Mouse (Mus musculus) ES-E14 (cell line): ENCODE results near the gene Evi2. TPM values are rescaled to one million over a fixed set of nuclear protein-coding genes. Genes with fewer than 3 reads are reported as not detected.

Experiments
- DNase-seq: peaks from one replicate; pipeline ENCODE4 v3.0.0-alpha.2; 2013; ENCODE audit warnings: low read depth, low spot score
- H3K27ac ChIP-seq: 2 replicates; pipeline ENCODE4 v1.5.1; 2012; ENCODE audit warnings: low read depth, mild to moderate bottlenecking, low read length, moderate library complexity, mixed read lengths; ENCODE audit not compliant: poor library complexity, insufficient read depth, severe bottlenecking
- H3K36me3 ChIP-seq: 2 replicates; pipeline ENCODE4 v1.6.1; 2012; ENCODE audit warnings: mild to moderate bottlenecking, low read length, moderate library complexity, mixed read lengths; ENCODE audit not compliant: control insufficient read depth, poor library complexity, insufficient read depth, severe bottlenecking
- H3K4me1 ChIP-seq, 2 experiments: fragments of 150-350 bp in 1 of 2; sonication (generic) in 1 of 2; 2 replicates each; pipeline ENCODE4 v1.6.1; 2012; ENCODE audit warnings: low read length in 2 of 2, mild to moderate bottlenecking in 1 of 2, mixed read lengths in 1 of 2; ENCODE audit not compliant: control insufficient read depth in 2 of 2, insufficient read depth in 2 of 2, poor library complexity in 1 of 2
- H3K4me3 ChIP-seq, 2 experiments: fragments of 150-350 bp in 1 of 2; sonication (generic) in 1 of 2; 2 replicates each; pipeline ENCODE4 v1.5.1; 2012; ENCODE audit warnings: low read length in 2 of 2, low read depth in 1 of 2, mild to moderate bottlenecking in 1 of 2, mixed read lengths in 1 of 2; ENCODE audit not compliant: insufficient read depth in 1 of 2, poor library complexity in 1 of 2, severe bottlenecking in 1 of 2
- H3K9ac ChIP-seq: 2 replicates; pipeline ENCODE4 v1.6.1; 2012; ENCODE audit warnings: low read depth, mild to moderate bottlenecking, low read length, mixed read lengths; ENCODE audit not compliant: poor library complexity, insufficient read depth, severe bottlenecking
- H3K9me3 ChIP-seq: fragments of 150-350 bp; sonication (generic); 2 replicates; pipeline ENCODE4 v1.6.1; 2012; ENCODE audit warnings: low read depth, mild to moderate bottlenecking, low read length; ENCODE audit not compliant: control insufficient read depth, insufficient read depth
- CHD2 ChIP-seq: IDR thresholded peaks from 2 replicates; pipeline ENCODE4 v1.6.1; 2014; ENCODE audit warnings: mild to moderate bottlenecking, low read depth, low read length, inconsistent platforms
- HCFC1 ChIP-seq: IDR thresholded peaks from 2 replicates; pipeline ENCODE4 v1.6.1; 2012; ENCODE audit warnings: low read length, inconsistent platforms, borderline replicate concordance; ENCODE audit not compliant: insufficient read depth
- MAFK ChIP-seq: IDR thresholded peaks from 2 replicates; pipeline ENCODE4 v1.6.1; 2014; ENCODE audit warnings: mild to moderate bottlenecking, low read depth, low read length, inconsistent platforms; ENCODE audit not compliant: insufficient read depth
- ZC3H11A ChIP-seq: IDR thresholded peaks from 2 replicates; pipeline ENCODE4 v1.6.1; 2012; ENCODE audit warnings: low read depth, mild to moderate bottlenecking, inconsistent platforms, low read length, borderline replicate concordance
- ZNF384 ChIP-seq: IDR thresholded peaks from 2 replicates; pipeline ENCODE4 v1.6.1; 2012; ENCODE audit warnings: low read depth, low read length, inconsistent platforms
- in situ Hi-C, 2 experiments: fragments of 600-800 bp; cut with MboI; formaldehyde crosslinking; loops; one replicate each; pipeline ENCODE4 v1.15.1; 2025; ENCODE audit warnings: low sequenced_read_pairs in 2 of 2, inconsistent platforms in 1 of 2; ENCODE audit not compliant: unreplicated experiment in 2 of 2
- total RNA-seq: library from RNA; depleted of rRNA; stranded (reverse); fragments of 300-350 nt; gene quantifications from 2 replicates; pipeline ENCODE4 v1.2.3, GENCODE M21; 2012

The Evi2 gene
- total RNA-seq, 1 experiment: 0.13 TPM

- peaks cover 3% of the 10 kb centered on the region; the same call in 1 of the 2 replicates for H3K36me3 ChIP-seq
- no peaks in the 10 kb centered on the region for H3K9me3 ChIP-seq
- no peak overlapping the region for H3K27ac ChIP-seq
- no peak overlapping the region for H3K4me3 ChIP-seq
- no peaks in the 10 kb centered on the region for H3K4me1 ChIP-seq
- TF ChIP-seq CHD2 (no peak), ZC3H11A (no peak)
- in situ Hi-C loops: no loop called here
- no peak for DNase-seq
- no peak overlapping the region for H3K9ac ChIP-seq
Observed at GRCm38 (mm10) chr11:79536293-79536692, 5.9 kb upstream of the Evi2 start.

GRCm38 (mm10) chr11:79535554-79535953 is 5.2 kb upstream of the Evi2 start:
- Histone ChIP-seq H3K4me3 (no peak overlapping the region), H3K9me3 (no peaks in the 10 kb centered on the region), H3K9ac (no peak overlapping the region), H3K36me3 (peaks cover 3% of the 10 kb centered on the region; the same call in 1 of the 2 replicates), H3K4me1 (no peaks in the 10 kb centered on the region), H3K27ac (no peak overlapping the region)
- TF ChIP-seq MAFK (no peak), ZC3H11A (no peak), HCFC1 (no peak), CHD2 (no peak), ZNF384 (no peak)
- no peak for DNase-seq
- in situ Hi-C loops: no loop called here

GRCm38 (mm10) chr11:79533950-79534690 is 3.7 kb upstream of the Evi2 start:
- H3K9me3 ChIP-seq: no peaks in the 10 kb centered on the region
- H3K4me3 ChIP-seq: no peak overlapping the region
- TF ChIP-seq HCFC1 (no peak), ZC3H11A (no peak), ZNF384 (no peak), CHD2 (no peak)
- in situ Hi-C loops: no loop called here
- H3K4me1 ChIP-seq: no peaks in the 10 kb centered on the region
- no peak for DNase-seq
- H3K27ac ChIP-seq: no peak overlapping the region
- peaks cover 3% of the 10 kb centered on the region; the same call in 1 of the 2 replicates for H3K36me3 ChIP-seq
- H3K9ac ChIP-seq: no peak overlapping the region

GRCm38 (mm10) chr11:79533311-79533710 is 2.9 kb upstream of the Evi2 start:
- no peak for DNase-seq
- Histone ChIP-seq H3K27ac (no peak overlapping the region), H3K4me3 (no peak overlapping the region), H3K4me1 (no peaks in the 10 kb centered on the region), H3K36me3 (peaks cover 3% of the 10 kb centered on the region; the same call in 1 of the 2 replicates), H3K9ac (no peak overlapping the region), H3K9me3 (no peaks in the 10 kb centered on the region)
- in situ Hi-C loops: no loop called here
- no peak for TF ChIP-seq MAFK
- TF ChIP-seq ZC3H11A: no peak
- TF ChIP-seq ZNF384: no peak
- no peak for TF ChIP-seq HCFC1

GRCm38 (mm10) chr11:79531485-79531884 is 1.1 kb upstream of the Evi2 start:
- H3K9ac ChIP-seq: no peak overlapping the region
- H3K9me3 ChIP-seq: no peaks in the 10 kb centered on the region
- no peak overlapping the region for H3K4me3 ChIP-seq
- no peaks in the 10 kb centered on the region for H3K4me1 ChIP-seq
- in situ Hi-C loops: no loop called here
- no peak overlapping the region for H3K27ac ChIP-seq
- no peak for TF ChIP-seq HCFC1
- TF ChIP-seq ZC3H11A: no peak
- no peak for TF ChIP-seq ZNF384
- no peak for TF ChIP-seq MAFK
- TF ChIP-seq CHD2: no peak
- no peak for DNase-seq
- H3K36me3 ChIP-seq: peaks cover 4% of the 10 kb centered on the region; the same call in 1 of the 2 replicates
